Mouse (Mus musculus): ENCODE results near the gene 4921511C20Rik. TPM values are rescaled to one million over a fixed set of nuclear protein-coding genes. Genes with fewer than 3 reads are reported as not detected.

Gene 4921511C20Rik
- not detected in 2 replicates for polyA plus RNA-seq (2016; fragmentation: Nextera tagmentation; extraction: Ambion mirVana)

- Histone ChIP-seq H3K27me3 (no peaks in the 10 kb centered on the region), H3K4me2 (no peak within 1 kb of the TSS), H3K9me3 (no peaks in the 10 kb centered on the region), H3K9ac (no peak within 1 kb of the TSS), H3K4me1 (no peaks in the 10 kb centered on the region), H3K27ac (no peak within 1 kb of the TSS), H3K36me3 (replicated peaks) (no peaks in the 10 kb centered on the region), H3K4me3 (replicated peaks) (no peak within 1 kb of the TSS)
- WGBS, result 88% methylated on average over 2 of the region's 2 CpGs
- no peak for ATAC-seq (ENCODE audit: low FRiP score)
Observed at GRCm38 (mm10) chrX:127393993-127394392, at the start of gene 4921511C20Rik. TSS of gene 4921511C20Rik (plus strand) at chrX:127394293.

All from forebrain, embryonic 12.5 days (tissue).